Mouse (Mus musculus) MEL (cell line): ENCODE data around the gene Tecpr1. TPM values are rescaled to one million over a fixed set of nuclear protein-coding genes. Genes with fewer than 3 reads are reported as not detected.

Experiments used
- DNase-seq: peaks from one replicate; pipeline ENCODE4 v3.0.0; 2011; ENCODE audit warnings: low read depth, low spot score
- H3K27ac ChIP-seq: 2 replicates; pipeline ENCODE4 v1.5.1; 2012; ENCODE audit warnings: low read depth, mild to moderate bottlenecking, control low read depth, low read length, moderate library complexity; ENCODE audit not compliant: control insufficient read depth
- H3K27me3 ChIP-seq, 2 experiments: fragments of 150-350 bp in 1 of 2; sonication (generic) in 1 of 2; 2 replicates each; pipeline ENCODE4 v1.6.1; 2012; ENCODE audit warnings: low read length in 2 of 2, mild to moderate bottlenecking in 2 of 2, improper control_type of control experiment in 1 of 2, moderate library complexity in 1 of 2; ENCODE audit not compliant: insufficient read depth in 2 of 2, control insufficient read depth in 1 of 2
- H3K36me3 ChIP-seq, 2 experiments: 2 replicates each; pipeline ENCODE4 v1.6.1; 2012 to 2014; ENCODE audit warnings: low read length in 2 of 2, improper control_type of control experiment in 1 of 2, inconsistent platforms in 1 of 2, mild to moderate bottlenecking in 1 of 2; ENCODE audit not compliant: insufficient read depth in 2 of 2, control insufficient read depth in 1 of 2
- H3K4me1 ChIP-seq, 2 experiments: fragments of 150-350 bp in 1 of 2; sonication (generic) in 1 of 2; 2 replicates each; pipeline ENCODE4 v1.6.1; 2012; ENCODE audit warnings: low read length in 2 of 2, improper control_type of control experiment in 1 of 2, mild to moderate bottlenecking in 1 of 2; ENCODE audit not compliant: insufficient read depth in 2 of 2, control insufficient read depth in 1 of 2
- H3K4me3 ChIP-seq, 2 experiments: fragments of 150-350 bp in 1 of 2; sonication (generic) in 1 of 2; 2 replicates each; pipeline ENCODE4 v1.5.1; 2012; ENCODE audit warnings: low read depth in 2 of 2, low read length in 2 of 2, mild to moderate bottlenecking in 2 of 2, moderate library complexity in 2 of 2, control low read depth in 1 of 2, improper control_type of control experiment in 1 of 2; ENCODE audit not compliant: control insufficient read depth in 1 of 2, insufficient read depth in 1 of 2
- H3K79me2 ChIP-seq: 2 replicates; pipeline ENCODE4 v1.6.1; 2012; ENCODE audit warnings: mild to moderate bottlenecking, low read length, moderate library complexity; ENCODE audit not compliant: control insufficient read depth, poor library complexity, insufficient read depth
- H3K9ac ChIP-seq: 2 replicates; pipeline ENCODE4 v1.6.1; 2012; ENCODE audit warnings: low read depth, mild to moderate bottlenecking, control low read depth, low read length, moderate library complexity; ENCODE audit not compliant: control insufficient read depth, poor library complexity, severe bottlenecking
- H3K9me3 ChIP-seq: fragments of 150-350 bp; sonication (generic); replicated peaks from 2 replicates; pipeline ENCODE4 v1.6.1; 2012; ENCODE audit warnings: mild to moderate bottlenecking, low read length, improper control_type of control experiment, moderate library complexity; ENCODE audit not compliant: insufficient read depth
- E2F4 ChIP-seq: IDR thresholded peaks from 2 replicates; pipeline ENCODE4 v1.6.1; 2011; ENCODE audit warnings: low read depth, low read length, improper control_type of control experiment, borderline replicate concordance
- ELF1 ChIP-seq: IDR thresholded peaks from 2 replicates; pipeline ENCODE4 v1.6.1; 2014; ENCODE audit warnings: low read depth, mild to moderate bottlenecking, inconsistent platforms, low read length, improper control_type of control experiment, moderate library complexity
- GABPA ChIP-seq: IDR thresholded peaks from 2 replicates; pipeline ENCODE4 v1.6.1; 2012; ENCODE audit warnings: low read depth, mild to moderate bottlenecking, inconsistent platforms, low read length, improper control_type of control experiment, moderate library complexity
- MAZ ChIP-seq: IDR thresholded peaks from 2 replicates; pipeline ENCODE4 v1.6.1; 2012; ENCODE audit warnings: low read depth, mild to moderate bottlenecking, inconsistent platforms, low read length, improper control_type of control experiment
- NELFE ChIP-seq: IDR thresholded peaks from 2 replicates; pipeline ENCODE4 v1.6.1; 2011; ENCODE audit warnings: low read depth, low read length, improper control_type of control experiment
- POLR2AphosphoS2 ChIP-seq: IDR thresholded peaks from 2 replicates; pipeline ENCODE4 v1.6.1; 2011; ENCODE audit warnings: low read length, improper control_type of control experiment
- POLR2AphosphoS5 ChIP-seq: IDR thresholded peaks from 2 replicates; pipeline ENCODE4 v1.6.1; 2012; ENCODE audit warnings: low read depth, borderline replicate concordance, mild to moderate bottlenecking, inconsistent platforms, low read length, moderate library complexity, mixed read lengths
- SMC3 ChIP-seq: IDR thresholded peaks from 2 replicates; pipeline ENCODE4 v1.6.1; 2011; ENCODE audit warnings: low read depth, low read length, improper control_type of control experiment
- UBTF ChIP-seq: IDR thresholded peaks from 2 replicates; pipeline ENCODE4 v1.6.1; 2012; ENCODE audit warnings: low read depth, mild to moderate bottlenecking, inconsistent platforms, low read length, improper control_type of control experiment, moderate library complexity, borderline replicate concordance; ENCODE audit not compliant: insufficient read depth
- ZC3H11A ChIP-seq: IDR thresholded peaks from 2 replicates; pipeline ENCODE4 v1.6.1; 2012; ENCODE audit warnings: low read depth, mild to moderate bottlenecking, inconsistent platforms, low read length, improper control_type of control experiment
- ZNF384 ChIP-seq: IDR thresholded peaks from 2 replicates; pipeline ENCODE4 v1.6.1; 2012; ENCODE audit warnings: low read depth, mild to moderate bottlenecking, inconsistent platforms, low read length, improper control_type of control experiment
- polyA plus RNA-seq, 2 experiments: library from polyadenylated mRNA; stranded (reverse) in 1 of 2; unstranded in 1 of 2; fragments of >175 nt in 1 of 2; fragments of >200 nt in 1 of 2; gene quantifications; 2 replicates each; pipeline versions ENCODE4 v1.2.1 to v1.2.4; 2012; ENCODE audit warnings: low replicate concordance in 2 of 2, low read depth in 1 of 2; ENCODE audit not compliant: insufficient read length in 2 of 2, insufficient read depth in 1 of 2, missing spikeins in 1 of 2
- total RNA-seq: library from RNA; depleted of rRNA; stranded (reverse); fragments of 300-350 nt; gene quantifications from 2 replicates; pipeline ENCODE4 v1.2.3, GENCODE M21; 2012

The Tecpr1 gene
- total and polyA plus RNA-seq, 3 experiments, result 6.2 to 9.0 TPM; not detected in 1

DNA sequence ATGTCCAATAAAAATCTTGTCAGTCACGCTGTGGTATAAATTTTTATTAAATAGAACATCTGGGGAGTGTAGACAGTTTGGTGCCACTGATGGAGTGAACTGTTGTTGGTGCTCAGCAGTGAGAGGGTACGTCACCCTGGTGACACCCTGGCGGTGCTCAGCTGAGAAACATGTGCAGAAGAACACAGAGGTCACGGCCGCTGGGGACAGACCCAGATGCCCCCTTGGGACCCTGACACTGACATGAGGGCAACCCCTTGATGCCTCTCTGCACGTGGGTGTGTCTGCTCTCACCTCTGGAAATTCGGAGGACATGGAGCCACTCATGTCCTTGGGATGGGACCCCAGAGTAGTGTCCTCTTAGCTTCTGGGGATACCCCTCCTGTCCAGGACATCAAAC, 29.0 kb downstream of the Tecpr1 start:
- H3K4me1 ChIP-seq, result peaks cover 0 to 3% of the 10 kb centered on the region in 2 experiments; a peak in 2 of 4 replicates
- DNase-seq, result no peak
- no peak overlapping the region for H3K27ac ChIP-seq
- H3K9ac ChIP-seq, result no peak overlapping the region
- no peaks in the 10 kb centered on the region for H3K79me2 ChIP-seq
- H3K27me3 ChIP-seq, result no peaks in the 10 kb centered on the region
- TF ChIP-seq NELFE (no peak), ZNF384 (no peak)
- H3K36me3 ChIP-seq, result no peaks in the 10 kb centered on the region; a peak in 1 of 4 replicates
- no peak overlapping the region for H3K4me3 ChIP-seq
- no peaks in the 10 kb centered on the region for H3K9me3 ChIP-seq

GRCm38 (mm10) chr5:144192673-144193072, 30.7 kb downstream of the Tecpr1 start:
- no peak for TF ChIP-seq MAZ
- no peak for TF ChIP-seq UBTF
- TF ChIP-seq SMC3, result no peak
- TF ChIP-seq ZNF384, result no peak
- no peak for TF ChIP-seq NELFE
- TF ChIP-seq ELF1, result no peak

DNA sequence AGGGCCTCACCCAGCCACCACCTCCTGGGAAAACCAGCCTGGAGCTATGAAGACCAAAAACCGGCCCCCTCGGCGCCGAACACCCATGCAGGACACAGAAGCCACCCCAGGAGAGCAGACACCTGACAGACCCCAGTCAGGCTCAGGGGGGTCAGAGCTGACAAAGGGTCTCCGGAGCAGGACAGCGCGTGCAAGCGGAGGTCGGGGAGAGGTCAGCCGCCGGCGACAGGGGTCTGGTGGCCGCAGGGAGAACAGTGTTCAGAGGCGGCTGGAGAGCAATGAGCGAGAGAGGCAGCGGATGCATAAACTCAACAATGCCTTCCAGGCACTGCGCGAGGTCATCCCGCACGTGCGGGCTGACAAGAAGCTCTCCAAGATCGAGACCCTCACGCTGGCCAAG, 32.4 kb downstream of the Tecpr1 start:
- DNase-seq, result no peak
- TF ChIP-seq ZC3H11A (no peak), GABPA (no peak), POLR2AphosphoS5 (no peak), E2F4 (no peak), POLR2AphosphoS2 (no peak)
- TF ChIP-seq, all 39 proteins: peak for 0
- H3K79me2 ChIP-seq, result no peaks in the 10 kb centered on the region
- no peaks in the 10 kb centered on the region for H3K9me3 ChIP-seq
- H3K4me1 ChIP-seq, result peaks cover 0 to 3% of the 10 kb centered on the region in 2 experiments; a peak in 2 of 4 replicates
- peak overlapping the region; percentile 75 for H3K9ac ChIP-seq
- H3K36me3 ChIP-seq, result no peaks in the 10 kb centered on the region; a peak in 2 of 4 replicates
- H3K4me3 ChIP-seq, result peak overlapping the region in 1 of 2 experiments; percentile 67; a peak in 1 of 4 replicates
- no peak overlapping the region for H3K27ac ChIP-seq
- H3K27me3 ChIP-seq, result no peaks in the 10 kb centered on the region

More at GRCm38 (mm10) chr5:144192673-144193072, 30.7 kb downstream of the Tecpr1 start:
- no peak for DNase-seq
- H3K4me3 ChIP-seq, result no peak overlapping the region
- H3K27me3 ChIP-seq, result no peaks in the 10 kb centered on the region
- H3K9ac ChIP-seq, result no peak overlapping the region
- H3K4me1 ChIP-seq, result peaks cover 0 to 3% of the 10 kb centered on the region in 2 experiments; a peak in 2 of 4 replicates
- no peaks in the 10 kb centered on the region; a peak in 1 of 4 replicates for H3K36me3 ChIP-seq
- H3K9me3 ChIP-seq, result no peaks in the 10 kb centered on the region
- no peaks in the 10 kb centered on the region for H3K79me2 ChIP-seq
- H3K27ac ChIP-seq, result no peak overlapping the region
